Mouse (Mus musculus) neural tube, embryonic 11.5 days (tissue): ENCODE measurements around the gene Tnk2. TPM values are rescaled to one million over a fixed set of nuclear protein-coding genes. Genes with fewer than 3 reads are reported as not detected.

Source experiments
- ATAC-seq: fragments of 200-750 bp; cut with Nextera tagmentation; 2 replicates; pipeline ENCODE4 v1.8.0; 2017; ENCODE audit warnings: moderate number of reproducible peaks, mild to moderate bottlenecking, moderate TSS enrichment, moderate library complexity; ENCODE audit not compliant: insufficient read depth, low FRiP score, low TSS enrichment
- DNase-seq: peaks from one replicate; pipeline ENCODE4 v3.0.0-alpha.2; 2015; ENCODE audit warnings: low spot score
- H3K27ac ChIP-seq: fragments of 300-500 bp; sonication (generic); 2 replicates; pipeline ENCODE4 v1.5.1; 2014; ENCODE audit warnings: low read depth, mild to moderate bottlenecking, low read length
- H3K27me3 ChIP-seq: fragments of 300-500 bp; sonication (generic); 2 replicates; pipeline ENCODE4 v1.6.1; 2014; ENCODE audit warnings: mild to moderate bottlenecking, low read length, mixed read lengths; ENCODE audit not compliant: control insufficient read depth, insufficient read depth
- H3K36me3 ChIP-seq: fragments of 300-500 bp; sonication (generic); 2 replicates; pipeline ENCODE4 v1.6.1; 2014; ENCODE audit warnings: mild to moderate bottlenecking, low read length, moderate library complexity, mixed read lengths; ENCODE audit not compliant: control insufficient read depth, insufficient read depth
- H3K4me1 ChIP-seq: fragments of 300-500 bp; sonication (generic); 2 replicates; pipeline ENCODE4 v1.6.1; 2014; ENCODE audit warnings: low read length, mixed read lengths; ENCODE audit not compliant: control insufficient read depth, insufficient read depth
- H3K4me2 ChIP-seq: fragments of 300-500 bp; sonication (generic); 2 replicates; pipeline ENCODE4 v1.6.1; 2014; ENCODE audit warnings: low read depth, mild to moderate bottlenecking, moderate library complexity
- H3K4me3 ChIP-seq: fragments of 300-500 bp; sonication (generic); 2 replicates; pipeline ENCODE4 v1.5.1; 2014; ENCODE audit warnings: low read depth, low read length
- H3K9ac ChIP-seq: fragments of 300-500 bp; sonication (generic); 2 replicates; pipeline ENCODE4 v1.6.1; 2014; ENCODE audit warnings: mild to moderate bottlenecking, low read length
- H3K9me3 ChIP-seq: fragments of 300-500 bp; sonication (generic); 2 replicates; pipeline ENCODE4 v1.6.1; 2016; ENCODE audit warnings: low read length; ENCODE audit not compliant: control insufficient read depth
- WGBS: fragments of 180-500 bp; shearing (Covaris S2); extraction: QIAGEN DNeasy Blood & Tissue Kit; methylation state at CpG from one replicate; pipeline ENCODE4 v1.1.7; 2014; 5-methylcytosine and 5-hydroxymethylcytosine counted together
- polyA plus RNA-seq: library from polyadenylated mRNA; unstranded; fragments of >200 nt; fragmentation: Nextera tagmentation; extraction: Ambion mirVana; gene quantifications from 2 replicates; pipeline ENCODE4 v1.2.1, GENCODE M21; 2014

Tnk2 gene
- polyA plus RNA-seq, 1 experiment from 2014 or later: 7.0 TPM

- DNase-seq: no peak
- Histone ChIP-seq H3K27ac (no peak overlapping the region), H3K4me1 (no peaks in the 10 kb centered on the region), H3K4me3 (no peak overlapping the region), H3K36me3 (peaks cover 13% of the 10 kb centered on the region), H3K4me2 (no peak overlapping the region), H3K9me3 (no peaks in the 10 kb centered on the region), H3K9ac (peak overlapping the region; percentile 10; the same call in 1 of the 2 replicates), H3K27me3 (no peaks in the 10 kb centered on the region)
- 79% methylated on average over 13 of the region's 13 CpGs for WGBS
- no peak for ATAC-seq
Measured at GRCm38 (mm10) chr16:32672861-32673560, 29.3 kb downstream of the Tnk2 start.

GRCm38 (mm10) chr16:32674121-32674740 is 30.6 kb downstream of the Tnk2 start:
- WGBS: 92% methylated on average over 17 of the region's 17 CpGs
- Histone ChIP-seq H3K27ac (no peak overlapping the region), H3K4me3 (no peak overlapping the region), H3K36me3 (peaks cover 14% of the 10 kb centered on the region), H3K9ac (no peak overlapping the region), H3K4me2 (no peak overlapping the region), H3K4me1 (no peaks in the 10 kb centered on the region), H3K9me3 (no peaks in the 10 kb centered on the region), H3K27me3 (no peaks in the 10 kb centered on the region)
- DNase-seq (no peak), ATAC-seq (no peak)

DNA sequence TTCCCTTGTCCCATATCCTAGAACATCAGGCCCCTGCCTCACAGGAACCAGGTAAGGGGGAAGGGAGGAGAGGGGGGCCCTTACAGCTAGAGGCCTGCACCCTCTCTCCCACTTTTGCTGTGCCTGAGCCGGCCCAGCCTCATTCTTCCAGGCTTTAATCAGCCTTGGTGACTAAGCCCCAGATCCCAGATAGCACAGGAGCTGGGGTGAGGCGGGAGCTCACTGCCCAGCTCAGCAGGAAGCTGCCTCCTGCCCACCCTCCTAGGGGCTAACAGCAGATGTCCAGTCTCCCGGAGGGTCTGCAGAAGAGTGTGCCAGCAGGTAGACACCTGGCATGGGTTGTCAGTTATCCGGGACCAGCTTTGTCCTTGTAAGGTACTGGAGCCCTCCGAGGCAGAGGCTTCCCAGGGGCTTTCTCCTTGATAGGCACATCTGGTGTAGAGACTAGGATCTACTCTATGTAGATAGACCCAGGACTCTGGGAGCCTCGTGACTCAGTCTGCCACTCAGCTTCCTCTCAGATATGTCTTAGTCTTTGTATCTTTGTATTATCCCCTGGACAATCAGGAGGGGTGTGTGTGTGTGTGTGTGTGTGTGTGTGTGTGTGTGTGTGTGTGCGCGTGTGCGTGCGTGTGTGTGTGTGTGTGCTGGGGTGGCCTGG is 33.5 kb downstream of the Tnk2 start:
- no peak overlapping the region for H3K27ac ChIP-seq
- DNase-seq: no peak
- 83% methylated on average over 6 of the region's 10 CpGs for WGBS
- H3K4me3 ChIP-seq: no peak overlapping the region
- H3K9ac ChIP-seq: no peak overlapping the region
- no peak overlapping the region for H3K4me2 ChIP-seq
- no peaks in the 10 kb centered on the region for H3K27me3 ChIP-seq
- peaks cover 17% of the 10 kb centered on the region for H3K36me3 ChIP-seq
- H3K9me3 ChIP-seq: no peaks in the 10 kb centered on the region
- no peaks in the 10 kb centered on the region for H3K4me1 ChIP-seq
- no peak for ATAC-seq

DNA sequence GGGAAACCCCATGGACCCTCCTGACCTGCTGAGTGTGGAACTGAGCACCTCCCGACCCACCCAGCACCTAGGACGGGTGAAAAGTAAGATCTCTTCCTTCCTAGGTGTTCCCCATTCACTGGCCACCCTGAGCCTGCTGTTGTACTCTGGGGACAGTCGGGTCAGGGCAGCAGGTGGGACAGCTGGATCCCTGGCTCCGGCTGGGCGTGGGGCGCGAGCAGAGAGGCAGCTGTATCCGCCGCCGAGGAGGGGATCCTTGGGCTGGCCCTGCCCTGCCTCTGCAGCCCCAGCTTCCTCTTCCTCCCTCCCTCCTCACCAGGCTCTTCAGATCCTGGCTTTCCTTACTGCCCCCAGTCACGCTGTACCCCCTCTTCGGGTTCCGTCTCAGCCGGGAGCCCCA is 34.2 kb downstream of the Tnk2 start:
- Histone ChIP-seq H3K27ac (no peak overlapping the region), H3K4me1 (no peaks in the 10 kb centered on the region), H3K9ac (no peak overlapping the region), H3K27me3 (no peaks in the 10 kb centered on the region), H3K9me3 (no peaks in the 10 kb centered on the region), H3K4me3 (no peak overlapping the region), H3K36me3 (peaks cover 18% of the 10 kb centered on the region), H3K4me2 (no peak overlapping the region)
- no peak for ATAC-seq
- no peak for DNase-seq
- WGBS: 78% methylated on average over 13 of the region's 14 CpGs

- ATAC-seq: no peak
- no peak for DNase-seq
- Histone ChIP-seq H3K9ac (no peak overlapping the region; the same call in 1 of the 2 replicates), H3K4me2 (no peak overlapping the region), H3K27ac (no peak overlapping the region), H3K36me3 (peaks cover 19% of the 10 kb centered on the region), H3K27me3 (no peaks in the 10 kb centered on the region), H3K9me3 (no peaks in the 10 kb centered on the region), H3K4me3 (no peak overlapping the region), H3K4me1 (no peaks in the 10 kb centered on the region)
- 88% methylated on average over 14 of the region's 14 CpGs for WGBS
Measured at GRCm38 (mm10) chr16:32678812-32679211, 35.1 kb downstream of the Tnk2 start.

DNA sequence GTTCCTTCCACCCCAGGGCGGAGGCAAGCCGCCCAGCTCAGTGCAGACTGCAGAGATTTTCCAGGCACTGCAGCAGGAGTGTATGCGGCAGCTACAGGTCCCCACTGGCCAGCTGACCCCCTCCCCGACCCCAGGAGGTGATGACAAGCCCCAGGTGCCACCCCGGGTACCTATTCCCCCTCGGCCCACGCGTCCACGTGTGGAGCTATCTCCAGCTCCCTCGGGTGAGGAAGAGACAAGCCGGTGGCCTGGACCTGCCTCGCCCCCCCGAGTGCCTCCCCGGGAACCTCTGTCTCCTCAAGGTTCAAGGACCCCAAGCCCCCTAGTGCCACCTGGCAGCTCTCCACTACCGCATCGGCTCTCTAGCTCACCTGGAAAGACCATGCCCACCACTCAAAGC is 36.3 kb downstream of the Tnk2 start:
- no peaks in the 10 kb centered on the region for H3K27me3 ChIP-seq
- DNase-seq: no peak

GRCm38 (mm10) chr16:32680806-32681205 is 37.1 kb downstream of the Tnk2 start:
- 94% methylated on average over 6 of the region's 6 CpGs for WGBS
- Histone ChIP-seq H3K27ac (no peak overlapping the region), H3K27me3 (no peaks in the 10 kb centered on the region), H3K36me3 (peaks cover 14% of the 10 kb centered on the region), H3K4me2 (no peak overlapping the region), H3K4me3 (no peak overlapping the region), H3K9me3 (no peaks in the 10 kb centered on the region), H3K4me1 (no peaks in the 10 kb centered on the region), H3K9ac (no peak overlapping the region)
- ATAC-seq (no peak), DNase-seq (no peak)

More for the DNA sequence above, 36.3 kb downstream of the Tnk2 start:
- no peak for ATAC-seq
- 93% methylated on average over 16 of the region's 16 CpGs for WGBS
- Histone ChIP-seq H3K36me3 (peaks cover 14% of the 10 kb centered on the region), H3K9ac (no peak overlapping the region), H3K4me2 (no peak overlapping the region), H3K27ac (no peak overlapping the region), H3K4me3 (no peak overlapping the region), H3K4me1 (no peaks in the 10 kb centered on the region), H3K9me3 (no peaks in the 10 kb centered on the region)

DNA sequence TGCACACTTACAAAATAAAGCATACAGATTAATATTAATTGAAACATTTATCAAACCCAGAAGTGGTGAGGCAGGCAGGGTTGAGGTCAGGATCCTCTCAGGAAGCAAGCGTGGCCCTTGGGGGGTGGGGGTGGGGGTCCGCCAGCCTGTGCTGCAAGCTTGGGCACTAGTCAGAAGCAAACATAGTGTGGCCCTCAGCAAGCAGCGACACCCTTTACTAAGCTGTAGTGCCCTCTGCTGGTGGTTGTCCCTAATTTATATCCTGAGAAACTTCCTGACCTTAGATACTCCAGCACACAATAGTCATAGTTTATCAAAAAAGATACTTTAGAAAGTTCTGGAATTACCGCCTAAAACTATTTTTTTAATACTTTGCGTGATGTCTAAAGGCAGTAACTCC is 38.5 kb downstream of the Tnk2 start:
- Histone ChIP-seq H3K27me3 (no peaks in the 10 kb centered on the region), H3K36me3 (peaks cover 11% of the 10 kb centered on the region), H3K4me1 (no peaks in the 10 kb centered on the region), H3K9ac (no peak overlapping the region), H3K4me3 (no peak overlapping the region), H3K4me2 (no peak overlapping the region), H3K27ac (no peak overlapping the region), H3K9me3 (no peaks in the 10 kb centered on the region)
- peak; percentile 65 for DNase-seq
- 38% methylated on average over 5 of the region's 5 CpGs for WGBS
- no peak for ATAC-seq
